Mouse (Mus musculus): Measurements from ENCODE around the gene Pabpc1l. TPM values are rescaled to one million over a fixed set of nuclear protein-coding genes. Genes with fewer than 3 reads are reported as not detected.
A peak's percentile ranks its signal among the peaks of the same experiment; 100 is the strongest.

The Pabpc1l gene
- 1 to 10 TPM in 10 of 26 experiments, under 1 TPM in 6, not detected in 10; 0.37 to 2.8 (median 1.3) TPM for total RNA-seq (2018; cell fraction: chromatin; rRNA removed)
- under 1 TPM in 3 of 26 experiments, not detected in 23; 0.05 to 0.55 (median 0.14) TPM for total RNA-seq (2018; cell fraction: cytosol; rRNA removed)
- total RNA-seq (2018; cell fraction: nucleus; rRNA removed) = 1 to 10 TPM in 8 of 26 experiments, under 1 TPM in 2, not detected in 16; 0.70 to 3.0 (median 1.1) TPM
- not detected in 3 replicates for polyA plus RNA-seq (2018)

GRCm38 (mm10) chr2:164025150-164025549, at the start of gene Pabpc1l:
Gene Pabpc1l (plus strand): TSS chr2:164025450.
- WGBS (ENCODE audit: missing documents) = 96% methylated on average over 16 of the region's 16 CpGs
- no peak within 1 kb of the TSS for H3K4me3 ChIP-seq (ENCODE audit: inconsistent target)
- no peaks in the 10 kb centered on the region for H3K36me3 ChIP-seq (ENCODE audit: inconsistent target)
- no peak within 1 kb of the TSS for H3K27ac ChIP-seq
- H3K79me2 ChIP-seq (ENCODE audit: inconsistent target) = no peaks in the 10 kb centered on the region

- Histone ChIP-seq H3K4me3 (ENCODE audit: inconsistent target) (no peak overlapping the region), H3K36me3 (ENCODE audit: inconsistent target) (no peaks in the 10 kb centered on the region), H3K79me2 (ENCODE audit: inconsistent target) (no peaks in the 10 kb centered on the region), H3K27ac (no peak overlapping the region)
- 92% methylated on average over 6 of the region's 7 CpGs for WGBS (ENCODE audit: missing documents)
Measured at GRCm38 (mm10) chr2:163976448-163976847, 48.8 kb upstream of the Pabpc1l start.

- no peak overlapping the region for H3K27ac ChIP-seq
- H3K36me3 ChIP-seq (ENCODE audit: inconsistent target) = no peaks in the 10 kb centered on the region
- 69% methylated on average over 8 of the region's 8 CpGs for WGBS (ENCODE audit: missing documents)
- no peak overlapping the region for H3K4me3 ChIP-seq (ENCODE audit: inconsistent target)
- no peaks in the 10 kb centered on the region for H3K79me2 ChIP-seq (ENCODE audit: inconsistent target)
Measured at GRCm38 (mm10) chr2:163987233-163987632, 38.0 kb upstream of the Pabpc1l start.

GRCm38 (mm10) chr2:163992871-163993270, 32.4 kb upstream of the Pabpc1l start:
- H3K27ac ChIP-seq = no peak overlapping the region
- 0 out of 2 replicates have a peak, but pooled peaks cover 2% of the 10 kb centered on the region for H3K36me3 ChIP-seq (ENCODE audit: inconsistent target)
- no peak overlapping the region for H3K4me3 ChIP-seq (ENCODE audit: inconsistent target)
- 96% methylated on average over 2 of the region's 2 CpGs for WGBS (ENCODE audit: missing documents)
- H3K79me2 ChIP-seq (ENCODE audit: inconsistent target) = peaks cover 25% of the 10 kb centered on the region

- Histone ChIP-seq H3K27ac (peak within 1 kb of the TSS; percentile 65), H3K79me2 (ENCODE audit: inconsistent target) (peaks cover 42% of the 10 kb centered on the region), H3K36me3 (ENCODE audit: inconsistent target) (0 out of 2 replicates have a peak, but pooled peaks cover 7% of the 10 kb centered on the region), H3K4me3 (ENCODE audit: inconsistent target) (peak within 1 kb of the TSS; percentile 91)
- WGBS (ENCODE audit: missing documents) = 0% methylated on average over 6 of the region's 14 CpGs
Measured at GRCm38 (mm10) chr2:163994654-163994976, 30.6 kb upstream of the Pabpc1l start, which contains the start of gene Ywhab. Gene Ywhab (plus strand): TSS chr2:163994960.

- Histone ChIP-seq H3K79me2 (ENCODE audit: inconsistent target) (peaks cover 48% of the 10 kb centered on the region), H3K36me3 (ENCODE audit: inconsistent target) (0 out of 2 replicates have a peak, but pooled peaks cover 7% of the 10 kb centered on the region), H3K27ac (peak overlapping the region; percentile 65), H3K4me3 (ENCODE audit: inconsistent target) (peak overlapping the region; percentile 91)
- 2% methylated on average over 74 of the region's 79 CpGs for WGBS (ENCODE audit: missing documents)
Measured at GRCm38 (mm10) chr2:163994977-163995862, 30.0 kb upstream of the Pabpc1l start.

GRCm38 (mm10) chr2:163996275-163996674, 29.0 kb upstream of the Pabpc1l start:
- Histone ChIP-seq H3K79me2 (ENCODE audit: inconsistent target) (peaks cover 59% of the 10 kb centered on the region), H3K4me3 (ENCODE audit: inconsistent target) (peak overlapping the region; percentile 91), H3K27ac (peak overlapping the region; percentile 65; the same call in 1 of the 2 replicates), H3K36me3 (ENCODE audit: inconsistent target) (0 out of 2 replicates have a peak, but pooled peaks cover 7% of the 10 kb centered on the region)
- WGBS (ENCODE audit: missing documents) = 74% methylated on average over 6 of the region's 6 CpGs

- WGBS (ENCODE audit: missing documents) = 75% methylated on average over 5 of the region's 5 CpGs
- Histone ChIP-seq H3K27ac (no peak overlapping the region), H3K36me3 (ENCODE audit: inconsistent target) (0 out of 2 replicates have a peak, but pooled peaks cover 7% of the 10 kb centered on the region), H3K4me3 (ENCODE audit: inconsistent target) (no peak overlapping the region), H3K79me2 (ENCODE audit: inconsistent target) (peaks cover 65% of the 10 kb centered on the region)
Measured at GRCm38 (mm10) chr2:163996899-163997298, 28.4 kb upstream of the Pabpc1l start.

- no peak overlapping the region for H3K27ac ChIP-seq
- 89% methylated on average over 6 of the region's 6 CpGs for WGBS (ENCODE audit: missing documents)
- peaks cover 86% of the 10 kb centered on the region for H3K79me2 ChIP-seq (ENCODE audit: inconsistent target)
- no peak overlapping the region for H3K4me3 ChIP-seq (ENCODE audit: inconsistent target)
- 0 out of 2 replicates have a peak, but pooled peaks cover 7% of the 10 kb centered on the region for H3K36me3 ChIP-seq (ENCODE audit: inconsistent target)
Measured at GRCm38 (mm10) chr2:163998981-163999380, 26.3 kb upstream of the Pabpc1l start.

- Histone ChIP-seq H3K79me2 (ENCODE audit: inconsistent target) (peaks cover 100% of the 10 kb centered on the region), H3K4me3 (ENCODE audit: inconsistent target) (no peak overlapping the region), H3K36me3 (ENCODE audit: inconsistent target) (0 out of 2 replicates have a peak, but pooled peaks cover 7% of the 10 kb centered on the region), H3K27ac (no peak overlapping the region)
- 98% methylated on average over 3 of the region's 3 CpGs for WGBS (ENCODE audit: missing documents)
Measured at GRCm38 (mm10) chr2:164002637-164003036, 22.6 kb upstream of the Pabpc1l start.

GRCm38 (mm10) chr2:164004503-164004902, 20.7 kb upstream of the Pabpc1l start:
- H3K4me3 ChIP-seq (ENCODE audit: inconsistent target) = no peak overlapping the region
- H3K27ac ChIP-seq = no peak overlapping the region
- peaks cover 100% of the 10 kb centered on the region for H3K79me2 ChIP-seq (ENCODE audit: inconsistent target)
- 97% methylated on average over 4 of the region's 5 CpGs for WGBS (ENCODE audit: missing documents)
- no peaks in the 10 kb centered on the region for H3K36me3 ChIP-seq (ENCODE audit: inconsistent target)

GRCm38 (mm10) chr2:164006932-164007331, 18.3 kb upstream of the Pabpc1l start:
- WGBS (ENCODE audit: missing documents) = 45% methylated on average over 9 of the region's 10 CpGs
- Histone ChIP-seq H3K36me3 (ENCODE audit: inconsistent target) (peaks cover 4% of the 10 kb centered on the region; the same call in 1 of the 2 replicates), H3K79me2 (ENCODE audit: inconsistent target) (peaks cover 100% of the 10 kb centered on the region), H3K27ac (peak overlapping the region; percentile 15; the same call in 1 of the 2 replicates), H3K4me3 (ENCODE audit: inconsistent target) (no peak overlapping the region)

- WGBS (ENCODE audit: missing documents) = 96% methylated on average over 7 of the region's 8 CpGs
- H3K27ac ChIP-seq = no peak overlapping the region
- H3K4me3 ChIP-seq (ENCODE audit: inconsistent target) = no peak overlapping the region
- H3K79me2 ChIP-seq (ENCODE audit: inconsistent target) = peaks cover 100% of the 10 kb centered on the region
- peaks cover 10% of the 10 kb centered on the region; the same call in 1 of the 2 replicates for H3K36me3 ChIP-seq (ENCODE audit: inconsistent target)
Measured at GRCm38 (mm10) chr2:164007547-164007946, 17.7 kb upstream of the Pabpc1l start.

- H3K36me3 ChIP-seq (ENCODE audit: inconsistent target) = peaks cover 15% of the 10 kb centered on the region; the same call in 1 of the 2 replicates
- no peak overlapping the region for H3K4me3 ChIP-seq (ENCODE audit: inconsistent target)
- peak overlapping the region; percentile 35; the same call in 1 of the 2 replicates for H3K27ac ChIP-seq
- H3K79me2 ChIP-seq (ENCODE audit: inconsistent target) = peaks cover 100% of the 10 kb centered on the region
- 93% methylated on average over 2 of the region's 2 CpGs for WGBS (ENCODE audit: missing documents)
Measured at GRCm38 (mm10) chr2:164007987-164008545, 17.2 kb upstream of the Pabpc1l start.
